Mouse (Mus musculus): Measurements from ENCODE around the gene Dhrs3.
A peak's percentile ranks its signal among the peaks of the same experiment; 100 is the strongest.

Dhrs3 gene

GRCm38 (mm10) chr4:144942433-144942832 is 49.8 kb downstream of the Dhrs3 start:
- DNase-seq, result no peak

DNA sequence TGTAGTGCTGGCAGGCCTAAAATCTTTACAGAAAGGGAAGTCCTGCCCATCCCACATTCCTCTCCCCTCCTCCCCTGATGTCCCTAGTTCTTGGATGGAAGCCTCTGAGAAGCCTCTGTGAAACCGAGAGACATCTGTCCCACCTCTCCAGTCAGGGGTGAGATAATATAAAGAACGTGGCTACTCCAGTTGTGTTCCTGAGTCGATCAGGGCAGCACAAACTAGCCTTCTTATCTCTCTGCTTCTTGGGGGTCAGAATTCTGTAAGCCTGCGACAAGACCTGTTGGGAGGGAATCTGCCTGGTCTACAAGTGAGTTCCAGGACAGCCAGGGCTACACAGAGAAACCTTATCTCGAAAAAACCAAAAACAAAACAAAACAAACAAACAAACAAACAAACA is 50.6 kb downstream of the Dhrs3 start:
- no peak for DNase-seq

- no peak for DNase-seq
Measured at GRCm38 (mm10) chr4:144947738-144948390, 55.2 kb downstream of the Dhrs3 start.

DNA sequence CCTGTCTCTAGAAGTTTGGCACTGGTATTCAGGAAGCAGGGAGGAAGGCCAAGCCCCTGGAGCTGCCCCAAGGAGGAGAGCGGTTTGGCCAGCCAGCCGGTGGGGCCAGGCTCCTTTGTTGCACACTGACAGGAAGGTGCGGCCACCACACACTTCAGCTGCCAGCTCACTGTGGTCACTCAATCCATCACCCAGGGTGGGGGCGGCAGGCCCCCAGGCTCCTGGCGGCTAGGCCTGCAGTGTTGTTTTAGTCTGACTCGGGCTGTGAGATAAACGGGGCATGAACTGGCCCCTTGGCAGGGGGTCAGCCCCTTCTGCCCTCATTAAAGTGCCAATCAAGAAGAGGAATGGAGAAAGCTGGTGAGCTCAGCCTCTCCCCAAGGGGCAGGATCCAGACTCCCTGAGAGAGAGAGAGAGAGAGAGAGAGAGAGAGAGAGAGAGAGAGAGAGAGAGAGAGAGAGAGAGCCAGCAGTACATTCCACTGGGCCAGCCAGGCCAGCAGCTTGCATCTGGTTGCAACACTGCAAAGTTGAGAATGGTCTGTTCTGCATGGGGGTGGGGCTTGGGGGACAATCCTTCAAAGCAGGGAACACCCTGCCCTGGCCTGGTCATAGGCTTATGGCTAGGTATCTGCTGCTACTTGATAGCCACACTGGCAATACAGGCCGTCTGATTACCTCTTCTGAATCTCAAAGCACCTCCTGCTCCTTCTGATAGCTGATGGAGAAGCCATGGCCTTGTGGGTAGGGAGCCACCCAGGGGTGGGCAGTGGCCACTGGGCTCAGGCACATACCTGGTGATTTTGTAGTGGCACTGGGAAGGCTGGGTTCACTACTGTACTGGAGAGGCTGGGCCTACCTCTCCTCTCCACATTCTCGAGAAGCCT is 57.1 kb downstream of the Dhrs3 start:
- DNase-seq, result peak; percentile 51

DNA sequence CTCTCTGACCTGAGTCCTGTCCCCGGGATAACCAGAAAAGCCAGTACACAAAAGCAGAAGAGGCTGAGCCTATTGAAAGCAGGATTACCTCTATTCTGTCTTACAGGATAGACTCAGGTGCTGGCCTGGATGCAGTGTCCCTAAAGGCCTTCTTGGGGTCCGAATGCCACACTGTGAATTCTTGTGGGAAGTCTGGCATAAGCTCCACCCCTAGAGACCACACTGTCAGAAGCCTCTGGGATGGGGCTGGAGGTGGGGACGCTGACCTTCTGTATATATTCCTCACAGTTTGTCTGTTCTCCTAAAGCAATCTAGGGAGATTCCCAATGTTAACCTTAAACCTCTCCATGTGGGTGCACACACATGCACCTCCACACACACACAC is 57.7 kb downstream of the Dhrs3 start:
- no peak for DNase-seq

- DNase-seq, result no peak
Measured at GRCm38 (mm10) chr4:144950883-144951282, 58.3 kb downstream of the Dhrs3 start.

DNA sequence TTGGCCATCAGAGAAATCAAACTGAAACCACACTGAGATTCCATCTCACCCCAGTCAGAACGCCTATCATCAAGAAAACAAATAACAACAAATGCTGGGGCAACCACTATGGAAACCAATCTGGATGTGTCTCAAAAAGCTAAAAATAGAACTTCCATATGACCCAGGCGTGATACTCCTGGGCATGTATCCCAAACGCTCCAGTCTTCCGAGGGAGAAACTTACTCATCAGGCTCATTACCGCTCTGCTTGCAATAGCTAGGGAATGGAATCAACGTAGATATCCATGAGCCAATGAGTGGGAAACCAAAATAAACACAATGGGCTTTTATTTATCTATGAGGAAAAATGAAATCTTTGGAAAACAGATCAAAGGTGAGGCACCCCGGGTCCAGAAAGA is 59.2 kb downstream of the Dhrs3 start:
- no peak for DNase-seq

GRCm38 (mm10) chr4:144953421-144953820 is 60.8 kb downstream of the Dhrs3 start:
- DNase-seq, result no peak

DNA sequence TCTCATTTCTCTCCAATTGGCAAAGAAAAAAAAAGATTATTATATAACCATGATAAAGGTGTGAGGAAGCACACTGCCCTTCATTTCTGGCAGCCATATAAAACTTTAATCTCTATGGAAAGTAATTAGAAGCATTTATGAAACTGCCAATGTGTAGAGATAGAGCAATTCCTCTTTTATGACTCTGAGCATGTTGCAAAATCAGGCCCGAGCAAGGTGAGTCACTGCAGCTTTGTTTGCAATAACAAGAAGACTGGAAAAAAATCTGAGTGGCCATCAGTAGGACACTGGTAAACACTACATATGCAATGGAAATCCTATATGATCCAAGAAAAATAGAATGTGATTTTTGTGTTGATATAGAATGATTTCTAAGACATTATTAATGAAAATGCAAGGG is 63.2 kb downstream of the Dhrs3 start:
- no peak for DNase-seq

GRCm38 (mm10) chr4:144956293-144956692 is 63.7 kb downstream of the Dhrs3 start:
- no peak for DNase-seq

DNA sequence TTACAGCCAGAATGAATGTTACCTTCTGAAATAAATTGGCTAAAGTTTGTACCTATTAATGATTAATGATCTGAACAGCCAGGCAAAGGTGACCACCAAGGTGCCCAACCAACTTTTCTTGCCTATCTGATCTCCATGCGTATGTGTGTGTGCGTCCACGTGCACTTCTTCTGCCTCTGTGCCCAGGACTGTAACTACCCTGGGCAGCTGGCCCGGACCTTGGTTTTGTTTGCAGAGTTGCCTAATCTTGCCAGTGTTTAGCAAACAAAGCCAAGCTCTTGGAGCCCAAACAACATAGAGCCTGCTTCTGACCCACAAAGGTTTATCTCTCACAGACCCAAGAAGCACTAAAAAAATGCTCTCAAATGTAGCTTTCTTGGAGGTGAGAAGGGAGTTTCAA is 64.6 kb downstream of the Dhrs3 start:
- DNase-seq, result no peak

DNA sequence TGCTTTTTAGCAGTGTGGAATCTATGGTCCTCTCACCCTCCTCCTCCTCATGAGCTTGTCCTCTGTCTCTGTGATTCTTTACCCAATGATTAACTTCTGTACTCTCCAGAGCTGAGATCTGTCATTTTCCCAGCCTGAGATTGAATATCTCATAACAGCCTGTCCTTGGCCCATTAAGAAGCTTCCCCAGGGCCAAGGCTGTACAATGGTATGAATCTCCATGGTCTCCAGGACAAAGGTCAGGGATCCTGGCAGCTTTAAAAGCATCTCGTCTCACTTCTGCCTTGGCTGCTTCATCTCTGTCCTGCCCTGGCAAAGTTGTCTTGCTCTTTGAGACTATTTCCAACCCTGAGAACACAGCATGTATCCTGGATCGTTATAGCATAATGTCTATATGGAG is 65.1 kb downstream of the Dhrs3 start:
- DNase-seq, result no peak

GRCm38 (mm10) chr4:144960188-144960904 is 67.7 kb downstream of the Dhrs3 start:
- no peak for DNase-seq

GRCm38 (mm10) chr4:144961232-144961631 is 68.6 kb downstream of the Dhrs3 start:
- DNase-seq, result no peak

GRCm38 (mm10) chr4:144961696-144962095 is 69.1 kb downstream of the Dhrs3 start:
- DNase-seq, result no peak

DNA sequence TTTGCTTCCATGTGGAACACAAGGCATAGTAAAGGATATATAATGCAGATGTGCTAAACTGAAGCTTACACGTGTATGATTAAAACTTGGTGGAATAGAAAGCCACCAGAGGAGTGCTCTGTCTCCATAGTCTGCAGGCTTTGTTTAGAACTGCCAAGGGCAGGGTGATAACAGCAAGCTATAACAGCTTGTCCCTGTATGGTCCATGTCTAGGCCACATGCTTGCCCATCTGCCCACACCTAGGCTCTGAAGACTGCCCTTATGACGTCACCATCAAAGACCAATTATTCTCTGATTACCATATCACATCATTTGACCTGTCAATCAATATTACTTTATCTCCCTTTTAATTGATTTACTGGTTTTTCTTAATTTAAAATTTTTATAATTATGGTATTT is 72.6 kb downstream of the Dhrs3 start:
- no peak for DNase-seq

- no peak for DNase-seq
Measured at GRCm38 (mm10) chr4:144968371-144968770, 75.7 kb downstream of the Dhrs3 start.

GRCm38 (mm10) chr4:144969030-144969429 is 76.4 kb downstream of the Dhrs3 start:
- no peak for DNase-seq

- no peak for DNase-seq
Measured at GRCm38 (mm10) chr4:144971048-144971447, 78.4 kb downstream of the Dhrs3 start.

DNA sequence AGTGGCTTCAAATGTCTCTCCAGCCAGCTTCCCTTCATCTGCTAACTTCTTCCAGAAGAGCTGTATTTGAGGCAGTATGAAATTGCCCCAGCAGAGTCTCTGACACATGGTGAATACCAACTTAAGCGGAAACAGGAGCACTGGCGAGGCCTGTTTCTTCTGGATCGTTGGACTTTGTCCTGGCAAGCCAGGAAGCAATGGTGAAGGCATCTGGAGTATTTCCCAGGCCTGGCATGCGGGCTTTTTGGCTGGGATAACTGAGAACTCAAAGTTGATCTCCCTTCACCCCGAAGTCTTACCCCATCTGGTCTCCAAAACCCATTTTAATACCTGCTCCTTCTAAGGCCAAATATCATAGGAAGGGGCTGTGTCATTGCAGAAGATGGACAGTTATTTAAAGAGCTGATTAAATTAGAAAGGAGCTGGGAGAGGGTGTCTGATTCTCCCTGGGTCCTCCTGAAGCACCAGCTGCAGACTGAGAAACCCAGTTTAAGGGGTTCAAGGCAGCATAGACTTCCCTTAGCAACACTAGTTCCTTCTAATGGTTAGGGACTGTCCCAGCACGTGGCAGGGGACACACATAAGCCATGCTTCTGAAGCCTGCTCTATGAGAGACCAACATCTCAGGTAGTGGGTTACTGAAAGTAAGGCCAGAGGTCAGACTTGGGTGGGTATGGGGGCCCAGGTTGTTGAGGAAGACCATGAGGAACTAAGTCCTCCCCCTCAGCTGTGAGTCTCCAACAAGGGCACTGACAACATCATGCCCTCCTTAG is 80.5 kb downstream of the Dhrs3 start:
- DNase-seq, result peak; percentile 80

- DNase-seq, result no peak
Measured at GRCm38 (mm10) chr4:144974458-144974857, 81.8 kb downstream of the Dhrs3 start.

GRCm38 (mm10) chr4:144975505-144975904 is 82.9 kb downstream of the Dhrs3 start:
- no peak for DNase-seq

GRCm38 (mm10) chr4:144977057-144977456 is 84.4 kb downstream of the Dhrs3 start:
- no peak for DNase-seq
